Mouse (Mus musculus): ENCODE measurements around the gene Gpr137c. TPM values are rescaled to one million over a fixed set of nuclear protein-coding genes. Genes with fewer than 3 reads are reported as not detected.

The Gpr137c gene
- polyA plus RNA-seq, 1 experiment = 9.0 TPM

DNA sequence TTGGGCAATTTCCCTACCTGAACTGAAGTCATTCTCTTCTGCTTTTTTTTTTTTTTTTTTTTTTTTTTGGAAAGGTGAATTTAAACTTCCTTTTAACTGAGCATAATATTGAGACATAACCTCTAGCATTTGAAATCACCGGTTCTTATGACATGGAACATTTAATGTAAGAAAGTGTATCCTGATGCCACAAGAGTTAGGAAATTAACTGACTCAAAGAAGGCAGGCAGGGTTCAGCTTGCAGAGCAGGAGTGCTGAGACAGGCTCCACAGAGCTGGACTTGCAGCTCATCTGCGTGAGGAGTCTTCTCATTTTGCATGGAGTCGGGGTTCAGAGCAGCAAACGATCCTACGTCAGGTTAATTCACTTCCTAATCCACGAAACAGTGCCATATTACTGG, 56.3 kb downstream of the Gpr137c start:
- WGBS = 95% methylated on average over 6 of the region's 6 CpGs
- no peaks in the 10 kb centered on the region for H3K4me1 ChIP-seq (replicated peaks; ENCODE audit: control insufficient read depth, insufficient read depth, low read length)
- TF ChIP-seq CTCF (IDR thresholded peaks at IDR 0.05; ENCODE audit: borderline replicate concordance, control insufficient read depth, extremely low read depth, insufficient read depth, low read length, poor library complexity) = no peak
- no peak for TF ChIP-seq POLR2A (IDR thresholded peaks at IDR 0.05; ENCODE audit: control insufficient read depth, extremely low read depth, insufficient read depth, low read length, poor library complexity)
- H3K27me3 ChIP-seq (ENCODE audit: control insufficient read depth, insufficient read depth, low read length) = no peaks in the 10 kb centered on the region
- H3K27ac ChIP-seq (ENCODE audit: control insufficient read depth, insufficient read depth, low read length) = no peak overlapping the region
- H3K4me3 ChIP-seq (ENCODE audit: control insufficient read depth, insufficient read depth, low read length) = no peak overlapping the region
- no peak for DNase-seq
- H3K36me3 ChIP-seq (ENCODE audit: control insufficient read depth, insufficient read depth, low read length) = no peaks in the 10 kb centered on the region

DNA sequence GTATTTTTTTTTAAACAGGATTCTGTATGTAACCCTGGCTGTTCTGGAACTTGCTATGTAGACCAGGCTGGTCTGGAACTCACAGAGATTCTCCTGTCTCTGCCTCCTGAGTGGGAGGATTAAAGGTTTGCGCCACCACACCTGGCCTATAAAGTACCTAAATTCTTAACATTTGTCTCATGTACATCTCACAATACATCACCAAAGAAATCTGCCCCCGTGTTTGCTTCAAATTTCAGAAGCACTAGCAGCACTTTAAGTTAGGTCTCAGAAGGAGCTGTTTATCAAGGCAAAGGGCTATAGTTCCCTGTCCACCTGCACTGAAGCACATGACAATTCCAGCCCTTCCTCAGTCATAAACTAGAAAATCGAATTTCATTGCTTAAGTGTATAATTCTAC, 62.5 kb downstream of the Gpr137c start:
- no peaks in the 10 kb centered on the region for H3K27me3 ChIP-seq (ENCODE audit: control insufficient read depth, insufficient read depth, low read length)
- H3K4me3 ChIP-seq (ENCODE audit: control insufficient read depth, insufficient read depth, low read length) = no peak overlapping the region
- TF ChIP-seq CTCF (IDR thresholded peaks at IDR 0.05; ENCODE audit: borderline replicate concordance, control insufficient read depth, extremely low read depth, insufficient read depth, low read length, poor library complexity) = no peak
- WGBS = 92% methylated on average over 3 of the region's 3 CpGs
- H3K27ac ChIP-seq (ENCODE audit: control insufficient read depth, insufficient read depth, low read length) = no peak overlapping the region
- peaks cover 5% of the 10 kb centered on the region; the same call in 1 of the 2 replicates for H3K36me3 ChIP-seq (ENCODE audit: control insufficient read depth, insufficient read depth, low read length)
- DNase-seq = no peak
- H3K4me1 ChIP-seq (replicated peaks; ENCODE audit: control insufficient read depth, insufficient read depth, low read length) = no peaks in the 10 kb centered on the region

DNA sequence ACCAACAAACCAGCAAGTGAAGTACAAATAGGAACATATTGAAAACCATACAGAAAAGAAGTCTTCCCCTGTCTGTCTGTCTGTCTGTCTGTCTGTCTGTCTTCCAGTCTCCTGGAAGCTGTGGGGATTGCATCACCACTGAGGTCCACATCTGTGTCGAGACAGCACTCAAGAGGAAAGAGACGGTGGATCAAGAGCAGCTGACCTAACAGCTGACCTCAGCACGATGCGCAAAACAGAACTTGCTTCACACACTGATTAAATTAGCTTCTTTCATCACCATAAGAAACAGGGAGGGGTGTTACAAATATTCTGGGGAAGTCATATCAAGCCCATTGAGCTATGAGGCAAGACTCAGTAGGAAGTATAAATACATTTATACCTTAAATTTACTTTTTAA, 72.1 kb downstream of the Gpr137c start:
- no peak overlapping the region for H3K27ac ChIP-seq (ENCODE audit: control insufficient read depth, insufficient read depth, low read length)
- no peaks in the 10 kb centered on the region for H3K4me1 ChIP-seq (replicated peaks; ENCODE audit: control insufficient read depth, insufficient read depth, low read length)
- H3K27me3 ChIP-seq (ENCODE audit: control insufficient read depth, insufficient read depth, low read length) = no peaks in the 10 kb centered on the region
- TF ChIP-seq POLR2A (IDR thresholded peaks at IDR 0.05; ENCODE audit: control insufficient read depth, extremely low read depth, insufficient read depth, low read length, poor library complexity) (no peak), CTCF (IDR thresholded peaks at IDR 0.05; ENCODE audit: borderline replicate concordance, control insufficient read depth, extremely low read depth, insufficient read depth, low read length, poor library complexity) (no peak)
- DNase-seq = no peak
- WGBS = 93% methylated on average over 4 of the region's 4 CpGs
- H3K36me3 ChIP-seq (ENCODE audit: control insufficient read depth, insufficient read depth, low read length) = peaks cover 30% of the 10 kb centered on the region
- no peak overlapping the region for H3K4me3 ChIP-seq (ENCODE audit: control insufficient read depth, insufficient read depth, low read length)

DNA sequence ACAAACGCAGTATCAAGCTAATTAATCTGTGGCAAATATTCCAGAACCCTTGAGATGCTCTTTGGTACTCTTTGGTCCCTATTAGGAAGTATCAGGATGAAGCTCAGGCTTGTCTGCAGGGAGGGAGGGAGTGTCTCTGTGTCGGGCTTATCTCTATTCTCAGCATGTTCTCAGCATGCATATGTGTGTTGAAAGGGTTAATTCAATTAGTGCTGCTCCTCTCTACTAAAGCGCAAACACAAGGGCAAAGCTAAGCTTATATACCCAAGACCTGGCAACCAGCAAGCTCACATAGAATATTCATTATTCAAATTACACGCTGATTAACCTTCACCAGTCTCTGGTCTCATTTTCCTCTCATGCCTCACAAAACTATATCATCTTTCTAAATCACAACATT, 84.4 kb downstream of the Gpr137c start:
- DNase-seq = no peak
- WGBS = 97% methylated on average over 4 of the region's 4 CpGs
- Histone ChIP-seq H3K27ac (ENCODE audit: control insufficient read depth, insufficient read depth, low read length) (no peak overlapping the region), H3K27me3 (ENCODE audit: control insufficient read depth, insufficient read depth, low read length) (no peaks in the 10 kb centered on the region), H3K4me1 (replicated peaks; ENCODE audit: control insufficient read depth, insufficient read depth, low read length) (no peaks in the 10 kb centered on the region), H3K4me3 (ENCODE audit: control insufficient read depth, insufficient read depth, low read length) (no peak overlapping the region), H3K36me3 (ENCODE audit: control insufficient read depth, insufficient read depth, low read length) (peaks cover 30% of the 10 kb centered on the region)
- no peak for TF ChIP-seq POLR2A (IDR thresholded peaks at IDR 0.05; ENCODE audit: control insufficient read depth, extremely low read depth, insufficient read depth, low read length, poor library complexity)
- no peak for TF ChIP-seq CTCF (IDR thresholded peaks at IDR 0.05; ENCODE audit: borderline replicate concordance, control insufficient read depth, extremely low read depth, insufficient read depth, low read length, poor library complexity)

DNA sequence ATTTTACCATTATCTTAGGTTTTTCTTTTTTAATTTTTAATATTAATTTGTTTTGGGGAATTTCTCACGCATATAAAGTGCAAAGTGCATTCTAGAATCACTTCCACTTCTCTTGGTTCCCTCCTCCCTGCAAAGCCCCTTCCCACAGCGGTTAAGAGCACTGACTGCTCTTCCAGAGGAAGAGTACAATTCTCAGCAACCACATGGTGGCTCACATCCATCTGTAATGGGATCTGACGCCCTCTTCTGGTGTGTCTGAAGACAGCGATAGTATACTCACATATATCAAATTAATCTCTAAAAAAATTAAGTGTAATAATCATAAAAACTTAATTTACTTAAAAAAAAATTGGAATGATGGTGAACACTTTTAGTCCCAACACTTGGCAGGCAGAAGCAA, 84.9 kb downstream of the Gpr137c start:
- Histone ChIP-seq H3K27ac (ENCODE audit: control insufficient read depth, insufficient read depth, low read length) (no peak overlapping the region), H3K4me1 (replicated peaks; ENCODE audit: control insufficient read depth, insufficient read depth, low read length) (no peaks in the 10 kb centered on the region), H3K36me3 (ENCODE audit: control insufficient read depth, insufficient read depth, low read length) (peaks cover 26% of the 10 kb centered on the region), H3K4me3 (ENCODE audit: control insufficient read depth, insufficient read depth, low read length) (no peak overlapping the region), H3K27me3 (ENCODE audit: control insufficient read depth, insufficient read depth, low read length) (no peaks in the 10 kb centered on the region)
- DNase-seq = no peak
- 91% methylated on average over 4 of the region's 4 CpGs for WGBS
- no peak for TF ChIP-seq POLR2A (IDR thresholded peaks at IDR 0.05; ENCODE audit: control insufficient read depth, extremely low read depth, insufficient read depth, low read length, poor library complexity)
- TF ChIP-seq CTCF (IDR thresholded peaks at IDR 0.05; ENCODE audit: borderline replicate concordance, control insufficient read depth, extremely low read depth, insufficient read depth, low read length, poor library complexity) = no peak

DNA sequence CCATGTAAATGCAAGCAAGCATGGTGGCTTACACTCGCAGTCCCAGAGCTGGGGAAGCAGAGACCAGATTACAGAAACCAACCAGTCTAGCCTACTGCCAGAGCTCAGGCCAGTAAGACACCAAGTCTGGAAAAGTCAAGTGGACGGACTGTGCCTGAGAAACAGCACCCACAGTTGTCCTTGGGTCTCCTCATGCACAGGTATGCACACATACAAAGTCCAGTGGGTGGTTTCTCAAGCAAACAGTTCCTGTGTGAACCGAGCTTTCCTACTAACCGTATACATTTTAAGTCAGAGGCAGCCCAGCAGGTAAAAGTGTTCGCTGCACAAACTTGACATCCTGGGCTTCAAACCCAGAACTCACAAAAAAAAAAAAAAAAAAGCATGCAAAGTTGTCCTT, 86.3 kb downstream of the Gpr137c start:
- H3K27me3 ChIP-seq (ENCODE audit: control insufficient read depth, insufficient read depth, low read length) = no peaks in the 10 kb centered on the region
- H3K4me1 ChIP-seq (replicated peaks; ENCODE audit: control insufficient read depth, insufficient read depth, low read length) = no peaks in the 10 kb centered on the region
- H3K27ac ChIP-seq (ENCODE audit: control insufficient read depth, insufficient read depth, low read length) = no peak overlapping the region
- peaks cover 16% of the 10 kb centered on the region; the same call in 1 of the 2 replicates for H3K36me3 ChIP-seq (ENCODE audit: control insufficient read depth, insufficient read depth, low read length)
- TF ChIP-seq POLR2A (IDR thresholded peaks at IDR 0.05; ENCODE audit: control insufficient read depth, extremely low read depth, insufficient read depth, low read length, poor library complexity) (no peak), CTCF (IDR thresholded peaks at IDR 0.05; ENCODE audit: borderline replicate concordance, control insufficient read depth, extremely low read depth, insufficient read depth, low read length, poor library complexity) (no peak)
- DNase-seq = no peak
- no peak overlapping the region for H3K4me3 ChIP-seq (ENCODE audit: control insufficient read depth, insufficient read depth, low read length)
- WGBS = 97% methylated on average over 5 of the region's 5 CpGs

DNA sequence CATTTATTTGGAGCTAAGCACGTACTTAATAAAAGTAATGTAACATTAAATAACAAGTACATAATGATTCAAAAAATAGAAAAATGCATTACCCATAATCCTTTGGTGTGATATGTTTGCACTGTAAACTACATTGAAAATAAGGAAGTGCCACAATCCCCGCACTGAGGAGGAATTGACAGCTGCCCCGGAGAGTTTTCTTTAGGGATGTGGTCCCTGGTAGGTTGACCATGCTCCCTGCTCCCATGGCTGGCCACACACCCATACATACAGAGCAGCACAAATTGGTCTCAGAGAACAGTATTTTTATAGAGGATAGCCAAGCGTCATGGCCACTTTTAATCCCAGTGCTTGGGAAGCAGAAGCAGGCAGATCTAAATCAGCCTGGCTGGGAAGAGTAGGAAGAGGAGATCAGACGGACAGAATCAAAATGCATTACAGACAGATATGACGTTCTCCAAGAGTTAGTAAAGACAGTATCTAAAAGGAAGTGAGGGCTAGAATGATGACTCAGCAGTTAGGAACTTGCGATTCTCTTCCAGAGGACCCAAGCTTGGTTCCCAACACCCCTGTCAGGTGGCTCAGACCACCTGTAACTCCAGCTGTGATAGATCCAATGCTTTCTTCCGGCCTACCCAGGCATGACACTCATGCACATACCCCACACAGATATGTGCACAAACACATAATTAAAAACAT, 88.3 kb downstream of the Gpr137c start:
- H3K4me1 ChIP-seq (replicated peaks; ENCODE audit: control insufficient read depth, insufficient read depth, low read length) = no peaks in the 10 kb centered on the region
- TF ChIP-seq POLR2A (IDR thresholded peaks at IDR 0.05; ENCODE audit: control insufficient read depth, extremely low read depth, insufficient read depth, low read length, poor library complexity) = no peak
- TF ChIP-seq CTCF (IDR thresholded peaks at IDR 0.05; ENCODE audit: borderline replicate concordance, control insufficient read depth, extremely low read depth, insufficient read depth, low read length, poor library complexity) = no peak
- peaks cover 8% of the 10 kb centered on the region; the same call in 1 of the 2 replicates for H3K36me3 ChIP-seq (ENCODE audit: control insufficient read depth, insufficient read depth, low read length)
- no peak for DNase-seq
- H3K27me3 ChIP-seq (ENCODE audit: control insufficient read depth, insufficient read depth, low read length) = no peaks in the 10 kb centered on the region
- 71% methylated on average over 8 of the region's 8 CpGs for WGBS
- no peak overlapping the region for H3K4me3 ChIP-seq (ENCODE audit: control insufficient read depth, insufficient read depth, low read length)
- no peak overlapping the region for H3K27ac ChIP-seq (ENCODE audit: control insufficient read depth, insufficient read depth, low read length)

Data from thymus, adult 2 months (tissue).